Mouse (Mus musculus) olfactory bulb, adult 2 months (tissue): ENCODE measurements at regions not wholly inside any gene's neighbourhood (a gene's known extent, or its start where the extent isn't known, plus 50 kb on each side); places are given as distances from the start of the nearest gene placed in this dataset.

Source experiments
- CTCF ChIP-seq: fragments of 200-500 bp; IDR thresholded peaks from 2 replicates; pipeline ENCODE4 v1.5.1; 2012; ENCODE audit warnings: low read depth, mild to moderate bottlenecking, low read length, moderate library complexity; ENCODE audit not compliant: insufficient read depth
- POLR2A ChIP-seq: fragments of 200-500 bp; IDR thresholded peaks from 2 replicates; pipeline ENCODE4 v1.6.1; 2012; ENCODE audit warnings: mild to moderate bottlenecking, low read depth, low read length, moderate library complexity; ENCODE audit not compliant: insufficient read depth

- no peak for TF ChIP-seq CTCF
- no peak for TF ChIP-seq POLR2A
These were observed 69.5 kb upstream of the Dcn start for GRCm38 (mm10) chr10:97409909-97410308.
